Comparison of ENCODE assay signal across 8 mouse cellular contexts in genomic region chr10:120646862-120647311, GRCm38 (mm10).
DNase-seq lines count a peak whose midpoint lies in the region; ATAC-seq and TF ChIP-seq lines count a peak whose summit lies in the region.

No protein-coding gene starts in this region.

- no peak for TF ChIP-seq CTCF in embryonic fibroblast, embryonic 13.5 days (IDR thresholded peaks at IDR 0.05; ENCODE audit: borderline replicate concordance, insufficient read depth, low read length)

- 0 out of 2 replicates have a peak overlapping the region, but pooled peaks have one; percentile 19 for H3K9ac ChIP-seq in hindbrain, embryonic 15.5 days

- no peaks in the 10 kb centered on the region for H3K9me3 ChIP-seq in hindbrain, embryonic 15.5 days

- peaks cover 19% of the 10 kb centered on the region for H3K4me1 ChIP-seq in embryonic fibroblast, embryonic 13.5 days (ENCODE audit: control insufficient read depth, insufficient read depth, low read length)
- H3K4me1 ChIP-seq in hindbrain, embryonic 15.5 days (replicated peaks) = peaks cover 21% of the 10 kb centered on the region

- H3K27me3 ChIP-seq in hindbrain, embryonic 15.5 days = no peaks in the 10 kb centered on the region

- ATAC-seq in hindbrain, embryonic 15.5 days (ENCODE audit: low FRiP score, low read depth) = peak; percentile 79; the same call in 1 of the 2 replicates
- no peak for ATAC-seq in megakaryocyte progenitor cell, adult 5-6 weeks (replicated peaks; ENCODE audit: poor library complexity)

- H3K4me3 ChIP-seq in embryonic fibroblast, embryonic 13.5 days (ENCODE audit: insufficient read depth, low read length) = no peak overlapping the region
- H3K4me3 ChIP-seq in hindbrain, embryonic 15.5 days = 0 out of 2 replicates have a peak overlapping the region, but pooled peaks have one; percentile 7

- H3K36me3 ChIP-seq in hindbrain, embryonic 15.5 days = no peaks in the 10 kb centered on the region

- no peak; the same call in 1 of the 2 replicates for TF ChIP-seq POLR2A in embryonic fibroblast, embryonic 13.5 days (IDR thresholded peaks at IDR 0.05; ENCODE audit: low read depth, low read length)

- DNase-seq in gastrocnemius, postnatal 10 days = peak; percentile 27
- DNase-seq in gastrocnemius, adult 8-10 months (ENCODE audit: low spot score in 2 of 2) = no peak
- peak; percentile 30 for DNase-seq in adrenal gland, adult 8-10 months
- peak; percentile 71 for DNase-seq in mesoderm, embryonic 11.5 days (ENCODE audit: low read depth, low spot score)
- DNase-seq in urinary bladder, adult 2 months (ENCODE audit: low spot score) = no peak

- 4% methylated on average over 14 of the region's 14 CpGs for WGBS in hindbrain, embryonic 15.5 days

- H3K4me2 ChIP-seq in hindbrain, embryonic 15.5 days = peak overlapping the region; percentile 39

- peak overlapping the region; percentile 97 for H3K27ac ChIP-seq in embryonic fibroblast, embryonic 13.5 days (ENCODE audit: insufficient read depth, low read length)
- H3K27ac ChIP-seq in hindbrain, embryonic 15.5 days (replicated peaks) = peak overlapping the region; percentile 31; the same call in 1 of the 2 replicates

Comparison
In these comparisons a context has a peak if more than half of its experiments do, and no peak if none do; other contexts are left out.
1. DNase-seq: peak in gastrocnemius, postnatal 10 days (single experiment), adrenal gland, adult 8-10 months (single experiment) and mesoderm, embryonic 11.5 days (single experiment); none in gastrocnemius, adult 8-10 months (0 of 2) and urinary bladder, adult 2 months (single experiment).